Mouse (Mus musculus) neural tube, embryonic 12.5 days (tissue): Measurements from ENCODE around the gene Cdan1. TPM values are rescaled to one million over a fixed set of nuclear protein-coding genes. Genes with fewer than 3 reads are reported as not detected.

Experiments
- ATAC-seq: fragments of 200-750 bp; cut with Nextera tagmentation; 2 replicates; pipeline ENCODE4 v1.8.0; 2017; ENCODE audit warnings: low read depth, mild to moderate bottlenecking, moderate TSS enrichment, moderate library complexity; ENCODE audit not compliant: low FRiP score
- H3K27ac ChIP-seq: fragments of 300-500 bp; sonication (generic); 2 replicates; pipeline ENCODE4 v1.5.1; 2016
- H3K27me3 ChIP-seq: fragments of 300-500 bp; sonication (generic); replicated peaks from 2 replicates; pipeline ENCODE4 v1.6.1; 2016; ENCODE audit warnings: mild to moderate bottlenecking
- H3K36me3 ChIP-seq: fragments of 300-500 bp; sonication (generic); 2 replicates; pipeline ENCODE4 v1.6.1; 2016; ENCODE audit warnings: mild to moderate bottlenecking
- H3K4me1 ChIP-seq: fragments of 300-500 bp; sonication (generic); 2 replicates; pipeline ENCODE4 v1.6.1; 2016
- H3K4me2 ChIP-seq: fragments of 300-500 bp; sonication (generic); replicated peaks from 2 replicates; pipeline ENCODE4 v1.6.1; 2016; ENCODE audit warnings: mild to moderate bottlenecking
- H3K4me3 ChIP-seq: fragments of 300-500 bp; sonication (generic); 2 replicates; pipeline ENCODE4 v1.5.1; 2016
- H3K9ac ChIP-seq: fragments of 300-500 bp; sonication (generic); 2 replicates; pipeline ENCODE4 v1.6.1; 2016; ENCODE audit warnings: mild to moderate bottlenecking
- H3K9me3 ChIP-seq: fragments of 300-500 bp; sonication (generic); 2 replicates; pipeline ENCODE4 v1.6.1; 2016; ENCODE audit warnings: mild to moderate bottlenecking
- WGBS: fragments of 180-500 bp; shearing (Covaris S2); methylation state at CpG from one replicate; pipeline ENCODE4 v1.1.7; 2016; 5-methylcytosine and 5-hydroxymethylcytosine counted together
- polyA plus RNA-seq: library from polyadenylated mRNA; unstranded; fragments of >200 nt; fragmentation: Nextera tagmentation; extraction: Ambion mirVana; gene quantifications from 2 replicates; pipeline ENCODE4 v1.2.1, GENCODE M21; 2016

Gene Cdan1
- polyA plus RNA-seq, 1 experiment from 2014 or later: 9.7 TPM

DNA sequence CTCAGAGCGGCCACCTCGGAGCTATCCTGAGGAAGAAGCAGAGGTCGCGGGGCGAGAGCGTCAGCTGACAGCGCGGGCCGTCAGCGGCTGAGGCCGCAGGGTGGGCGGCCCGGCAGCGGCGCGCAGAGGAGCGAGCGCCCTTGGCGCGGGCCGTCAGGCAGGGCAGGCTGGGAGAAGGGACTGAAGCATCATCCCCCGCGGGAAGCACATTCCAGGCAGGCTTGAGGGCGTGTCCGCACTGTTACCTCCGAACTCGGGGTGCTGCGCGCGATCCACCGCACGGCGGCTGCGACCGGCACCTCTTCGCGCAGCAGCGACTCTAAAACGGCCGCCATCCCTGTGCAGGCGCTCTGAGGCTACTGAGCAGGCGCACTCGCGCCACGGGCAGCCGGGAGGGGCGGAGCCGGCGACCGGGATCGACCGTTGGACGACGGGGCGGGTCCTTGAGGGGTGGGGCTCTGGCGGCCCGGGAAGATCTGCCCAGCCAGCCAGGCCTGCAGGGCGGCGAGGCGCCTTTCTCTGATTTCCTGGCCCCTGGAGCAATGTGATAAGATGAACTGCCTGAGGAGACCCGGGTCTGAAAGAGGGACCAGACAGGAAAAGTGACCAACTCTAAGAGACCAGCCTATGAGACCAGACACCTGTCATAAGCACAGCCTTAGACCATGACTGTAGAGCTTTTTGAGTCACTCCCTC, 118.6 kb downstream of the Cdan1 start:
- Histone ChIP-seq H3K27me3 (no peaks in the 10 kb centered on the region), H3K9ac (peak overlapping the region; percentile 95), H3K36me3 (peaks cover 23% of the 10 kb centered on the region), H3K4me1 (peaks cover 29% of the 10 kb centered on the region), H3K9me3 (no peaks in the 10 kb centered on the region), H3K4me3 (peak overlapping the region; percentile 99), H3K4me2 (peak overlapping the region; percentile 99), H3K27ac (peak overlapping the region; percentile 82)
- ATAC-seq: peak; percentile 97
- under 1% methylated on average over 61 of the region's 61 CpGs for WGBS

DNA sequence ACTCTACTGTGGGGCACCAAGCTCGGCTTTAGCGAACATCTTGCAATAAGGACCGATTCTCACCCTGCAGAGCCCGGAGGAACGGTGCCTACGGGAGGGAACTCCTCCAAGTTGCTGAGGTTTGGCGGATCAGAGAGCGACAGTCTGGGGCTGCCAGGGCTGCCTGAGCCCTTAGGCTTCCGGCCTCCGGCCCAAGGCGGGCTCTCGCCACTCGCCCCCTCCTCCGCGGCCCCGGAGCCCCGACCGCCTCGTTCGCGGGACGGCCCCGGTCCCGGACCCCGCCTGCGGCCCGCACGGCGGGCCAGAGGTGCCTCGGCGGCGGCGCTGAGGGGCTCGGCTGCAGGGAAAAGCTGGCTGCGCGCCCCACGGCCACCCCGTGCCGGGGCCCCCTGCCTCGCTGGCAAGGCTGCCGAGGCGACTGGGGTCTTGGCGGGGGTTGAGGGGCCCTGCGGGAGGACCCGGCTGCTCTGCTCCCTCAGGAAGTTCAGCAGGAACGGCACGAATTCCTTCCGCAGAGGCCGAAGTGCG, 119.2 kb downstream of the Cdan1 start:
- under 1% methylated on average over 50 of the region's 50 CpGs for WGBS
- Histone ChIP-seq H3K36me3 (peaks cover 29% of the 10 kb centered on the region), H3K27me3 (no peaks in the 10 kb centered on the region), H3K27ac (peak overlapping the region; percentile 82), H3K9me3 (no peaks in the 10 kb centered on the region), H3K9ac (peak overlapping the region; percentile 95), H3K4me2 (peak overlapping the region; percentile 99), H3K4me3 (peak overlapping the region; percentile 99), H3K4me1 (peaks cover 29% of the 10 kb centered on the region)
- peak; percentile 51 for ATAC-seq

DNA sequence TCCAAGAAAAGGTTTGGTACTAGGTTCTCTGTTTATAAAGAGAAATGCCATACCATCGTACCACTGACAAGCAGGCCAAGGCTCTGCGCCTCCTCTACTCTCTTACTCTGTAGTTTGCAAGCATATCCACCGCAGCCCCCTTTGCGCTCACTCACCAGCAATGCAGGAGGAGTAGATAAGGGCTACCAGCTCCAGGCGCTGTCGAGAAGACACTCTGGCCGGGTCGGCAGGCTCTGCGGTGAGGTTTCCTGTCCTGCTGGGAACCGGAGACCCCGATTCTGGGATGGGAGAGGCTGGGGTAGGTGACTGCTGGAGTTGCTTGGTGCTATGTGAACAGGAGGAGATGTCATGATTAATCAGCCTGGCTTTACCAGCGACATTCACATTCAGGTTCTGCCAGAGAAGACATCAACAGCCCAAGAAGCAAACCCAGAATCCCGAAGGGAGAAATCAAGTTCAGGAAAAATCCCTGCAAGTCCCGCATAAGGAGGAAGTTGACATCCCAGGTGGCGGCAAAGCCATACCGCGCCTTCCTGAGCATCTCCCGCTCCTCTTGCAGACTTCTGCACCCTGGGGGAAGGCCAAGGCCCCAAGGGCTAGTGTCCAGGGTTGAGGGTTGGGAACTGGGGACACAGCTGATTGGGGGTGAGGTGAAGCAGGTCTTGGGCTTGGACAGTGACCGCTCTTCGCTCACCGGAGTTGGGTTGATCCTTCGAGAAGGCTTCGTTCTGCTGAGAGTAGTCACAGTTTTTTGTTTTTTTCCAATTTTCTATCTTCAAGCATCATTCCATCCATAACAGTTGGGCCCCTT, 119.9 kb downstream of the Cdan1 start:
- Histone ChIP-seq H3K4me3 (peak overlapping the region; percentile 99), H3K9ac (peak overlapping the region; percentile 95), H3K27ac (no peak overlapping the region), H3K4me1 (peaks cover 29% of the 10 kb centered on the region), H3K9me3 (no peaks in the 10 kb centered on the region), H3K36me3 (peaks cover 36% of the 10 kb centered on the region), H3K27me3 (no peaks in the 10 kb centered on the region), H3K4me2 (peak overlapping the region; percentile 99)
- 11% methylated on average over 23 of the region's 23 CpGs for WGBS
- no peak for ATAC-seq

DNA sequence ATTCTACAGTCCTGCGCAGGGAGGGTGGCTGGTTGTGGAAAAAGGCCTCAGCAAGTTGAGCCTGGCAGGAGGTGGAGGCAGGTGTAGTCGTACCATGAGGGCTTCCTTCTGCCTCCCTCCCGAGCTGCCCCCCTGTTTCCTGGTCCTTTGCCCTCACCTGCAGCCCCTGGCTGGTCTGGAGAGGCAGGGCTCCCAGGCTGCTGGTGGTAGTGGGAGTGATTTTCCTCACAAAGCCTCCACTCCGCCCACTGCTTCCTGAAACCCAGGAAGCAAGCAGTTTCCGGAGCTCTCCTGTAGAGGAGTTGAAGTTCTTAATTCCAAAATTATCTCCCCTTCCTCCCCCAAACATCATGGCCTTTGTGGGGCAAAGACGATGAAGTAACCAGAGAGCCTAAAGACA, 125.8 kb downstream of the Cdan1 start:
- H3K36me3 ChIP-seq: peaks cover 89% of the 10 kb centered on the region
- peaks cover 9% of the 10 kb centered on the region for H3K4me1 ChIP-seq
- no peak overlapping the region for H3K9ac ChIP-seq
- 85% methylated on average over 6 of the region's 6 CpGs for WGBS
- H3K27me3 ChIP-seq: no peaks in the 10 kb centered on the region
- no peak overlapping the region for H3K4me3 ChIP-seq
- no peak for ATAC-seq
- H3K9me3 ChIP-seq: no peaks in the 10 kb centered on the region
- no peak overlapping the region for H3K4me2 ChIP-seq
- H3K27ac ChIP-seq: no peak overlapping the region

DNA sequence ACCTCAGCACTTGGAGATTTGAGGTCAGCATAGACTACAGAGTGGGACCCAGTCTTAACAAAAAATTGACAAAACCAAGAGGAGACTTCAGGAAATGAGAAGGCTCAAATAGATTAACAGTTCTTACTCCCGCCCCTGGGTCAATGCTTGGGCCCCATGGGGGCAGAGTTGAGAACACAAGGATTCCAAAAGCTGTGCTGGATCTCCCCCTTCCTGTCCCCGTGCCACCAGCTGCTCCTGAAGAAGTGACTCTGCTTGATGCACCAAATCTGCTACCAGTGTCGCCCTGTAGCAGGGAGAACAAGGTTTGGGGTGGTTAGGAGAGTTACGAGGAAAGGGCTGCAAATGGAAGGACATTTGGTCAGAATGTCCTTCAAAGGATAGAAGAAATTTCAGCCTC, 126.3 kb downstream of the Cdan1 start:
- no peak for ATAC-seq
- Histone ChIP-seq H3K27me3 (no peaks in the 10 kb centered on the region), H3K4me3 (no peak overlapping the region), H3K4me1 (peaks cover 4% of the 10 kb centered on the region), H3K27ac (no peak overlapping the region), H3K36me3 (peaks cover 93% of the 10 kb centered on the region), H3K4me2 (no peak overlapping the region), H3K9me3 (no peaks in the 10 kb centered on the region), H3K9ac (no peak overlapping the region)
- WGBS: 78% methylated on average over 4 of the region's 4 CpGs

DNA sequence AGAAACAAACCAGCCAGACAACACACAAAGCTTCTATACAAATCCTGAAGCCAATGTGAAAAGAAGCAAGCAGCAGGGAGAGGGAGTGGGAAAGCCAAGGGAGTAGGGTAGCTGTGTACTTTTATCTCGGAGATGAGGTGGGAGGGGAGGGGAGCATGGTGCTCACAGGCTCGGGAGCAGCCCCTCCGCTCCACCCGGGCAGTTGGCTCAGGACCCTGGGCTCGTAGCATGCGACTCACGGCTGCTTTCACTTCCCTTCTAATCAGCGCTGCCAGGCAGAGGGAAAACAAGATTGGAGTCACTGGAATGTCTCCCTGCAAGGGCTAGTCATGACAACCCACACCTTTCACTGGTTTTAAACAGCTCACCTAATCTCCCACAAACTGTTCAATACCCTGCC, 127.4 kb downstream of the Cdan1 start:
- Histone ChIP-seq H3K9ac (no peak overlapping the region), H3K4me3 (no peak overlapping the region), H3K27me3 (no peaks in the 10 kb centered on the region), H3K9me3 (no peaks in the 10 kb centered on the region), H3K27ac (no peak overlapping the region), H3K4me1 (no peaks in the 10 kb centered on the region), H3K36me3 (peaks cover 93% of the 10 kb centered on the region), H3K4me2 (no peak overlapping the region)
- 88% methylated on average over 8 of the region's 8 CpGs for WGBS
- ATAC-seq: no peak

DNA sequence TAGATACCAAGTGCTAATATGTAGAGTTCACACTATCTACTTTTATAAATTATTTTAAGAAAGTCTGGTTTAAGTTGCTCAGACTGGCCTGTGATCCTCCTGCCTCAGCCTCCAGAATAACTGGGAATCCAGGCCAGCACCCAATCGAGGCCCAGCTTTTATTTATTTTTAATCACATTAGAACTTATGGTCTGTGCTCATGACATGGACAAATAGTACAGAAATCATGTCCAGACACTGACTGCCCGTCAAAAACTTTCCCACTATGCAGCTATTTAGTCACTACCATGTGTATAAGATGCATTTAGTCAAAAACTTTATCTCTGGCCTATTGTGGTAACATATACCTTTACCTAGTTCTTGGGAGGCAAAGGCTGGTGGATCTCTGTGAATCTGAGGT, 128.0 kb downstream of the Cdan1 start:
- Histone ChIP-seq H3K36me3 (peaks cover 93% of the 10 kb centered on the region), H3K9me3 (no peaks in the 10 kb centered on the region), H3K9ac (no peak overlapping the region), H3K4me2 (no peak overlapping the region), H3K4me1 (no peaks in the 10 kb centered on the region), H3K4me3 (no peak overlapping the region), H3K27me3 (no peaks in the 10 kb centered on the region), H3K27ac (no peak overlapping the region)
- no peak for ATAC-seq
- WGBS: 93% methylated on average over 2 of the region's 2 CpGs

DNA sequence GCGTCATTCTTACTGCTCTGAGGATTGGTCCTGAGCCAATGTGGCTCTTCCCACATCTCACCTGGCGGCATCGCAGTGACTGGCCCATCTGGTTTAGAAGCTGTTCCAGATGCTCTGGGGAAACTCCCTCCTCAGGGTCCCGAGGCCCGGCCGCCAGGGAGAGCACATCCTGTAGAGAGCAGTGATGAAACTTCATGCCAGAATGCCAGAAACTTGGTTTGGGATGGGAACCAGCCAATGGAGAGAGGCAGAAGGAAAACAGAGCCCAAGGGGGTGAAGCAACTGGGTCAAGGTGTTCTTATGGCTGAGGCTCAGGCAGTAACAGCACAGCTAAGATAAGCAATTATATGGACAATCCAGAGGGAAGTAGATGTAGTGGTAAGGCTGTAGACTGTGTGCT, 129.1 kb downstream of the Cdan1 start:
- Histone ChIP-seq H3K9me3 (no peaks in the 10 kb centered on the region), H3K9ac (no peak overlapping the region), H3K27ac (no peak overlapping the region), H3K4me2 (no peak overlapping the region), H3K4me3 (no peak overlapping the region), H3K36me3 (peaks cover 91% of the 10 kb centered on the region), H3K27me3 (no peaks in the 10 kb centered on the region), H3K4me1 (no peaks in the 10 kb centered on the region)
- whole genome bisulfite sequencing: 91% methylated on average over 6 of the region's 6 CpGs
- ATAC-seq: no peak

DNA sequence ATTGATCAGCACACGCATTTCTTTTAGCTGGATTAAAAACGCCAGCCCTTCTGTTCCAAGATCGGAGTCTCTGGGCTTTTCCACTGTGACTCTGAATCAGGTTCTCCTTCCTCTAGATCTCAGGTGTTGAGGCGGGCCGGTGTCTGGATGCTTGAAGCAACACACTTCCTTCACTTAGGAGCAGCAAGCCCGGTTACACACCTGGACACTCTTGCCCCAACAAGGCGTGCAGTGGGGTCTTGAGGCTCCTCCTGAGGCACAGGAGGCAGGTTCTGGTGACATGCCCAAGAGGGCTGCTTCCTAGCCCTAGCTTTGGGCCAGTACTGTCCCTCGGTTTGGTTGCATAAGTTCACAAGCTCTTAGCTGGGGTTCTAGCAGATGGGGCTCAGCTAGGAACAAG, 131.4 kb downstream of the Cdan1 start:
- WGBS: 93% methylated on average over 8 of the region's 8 CpGs
- no peak overlapping the region for H3K27ac ChIP-seq
- no peak overlapping the region for H3K9ac ChIP-seq
- H3K27me3 ChIP-seq: no peaks in the 10 kb centered on the region
- peaks cover 87% of the 10 kb centered on the region for H3K36me3 ChIP-seq
- no peak overlapping the region for H3K4me2 ChIP-seq
- no peak for ATAC-seq
- no peak overlapping the region for H3K4me3 ChIP-seq
- H3K4me1 ChIP-seq: no peaks in the 10 kb centered on the region
- no peaks in the 10 kb centered on the region for H3K9me3 ChIP-seq

DNA sequence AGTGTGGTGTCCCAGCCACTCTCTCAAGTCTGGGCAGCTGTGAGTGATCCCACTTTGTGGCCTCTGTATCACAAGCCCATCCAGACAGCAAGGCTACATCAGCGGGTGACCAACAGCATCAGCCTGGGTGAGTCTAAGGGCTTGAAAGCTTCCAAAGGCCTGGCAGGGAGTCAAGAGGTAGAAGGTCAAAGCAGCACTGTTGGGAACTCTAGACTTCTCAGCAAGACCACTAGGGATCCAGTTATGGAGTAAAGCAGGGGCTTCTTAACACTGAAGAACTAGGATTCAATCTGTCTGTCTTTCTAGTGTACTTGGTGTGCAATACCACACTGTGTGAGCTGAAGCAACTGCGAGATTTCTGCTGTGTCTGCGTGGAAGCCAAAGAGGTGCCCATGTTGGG, 136.5 kb downstream of the Cdan1 start:
- H3K9me3 ChIP-seq: no peaks in the 10 kb centered on the region
- peaks cover 58% of the 10 kb centered on the region for H3K36me3 ChIP-seq
- WGBS: 91% methylated on average over 3 of the region's 3 CpGs

DNA sequence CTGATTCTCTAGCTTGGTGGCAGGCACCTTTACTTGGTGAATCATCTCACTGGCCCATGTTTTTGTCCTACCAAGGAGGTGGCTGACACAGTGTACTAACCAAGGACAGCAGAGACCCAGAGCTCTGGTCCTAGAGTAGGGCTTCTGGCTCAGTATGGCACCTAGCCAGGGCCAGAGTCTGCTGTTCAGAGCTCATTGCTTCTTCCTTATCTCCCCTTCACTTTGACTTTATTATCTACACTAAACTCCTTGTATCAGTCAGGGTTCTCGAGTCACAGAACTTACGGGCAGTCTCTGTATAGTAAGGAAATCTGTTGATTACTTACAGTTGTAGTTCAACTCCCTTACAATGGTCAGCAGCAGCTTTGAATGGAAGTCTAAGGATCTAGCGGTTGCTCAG, 139.0 kb downstream of the Cdan1 start:
- H3K9me3 ChIP-seq: no peaks in the 10 kb centered on the region
- no peaks in the 10 kb centered on the region for H3K27me3 ChIP-seq
- no peak for ATAC-seq
- no peak overlapping the region for H3K9ac ChIP-seq
- no peak overlapping the region for H3K27ac ChIP-seq
- no peaks in the 10 kb centered on the region for H3K4me1 ChIP-seq
- WGBS: 92% methylated on average over 3 of the region's 3 CpGs
- H3K4me3 ChIP-seq: no peak overlapping the region
- H3K4me2 ChIP-seq: no peak overlapping the region
- peaks cover 35% of the 10 kb centered on the region for H3K36me3 ChIP-seq

More for the DNA sequence above, 136.5 kb downstream of the Cdan1 start:
- no peak for ATAC-seq
- Histone ChIP-seq H3K27me3 (no peaks in the 10 kb centered on the region), H3K4me1 (no peaks in the 10 kb centered on the region), H3K4me3 (no peak overlapping the region), H3K4me2 (no peak overlapping the region), H3K9ac (no peak overlapping the region), H3K27ac (no peak overlapping the region)

DNA sequence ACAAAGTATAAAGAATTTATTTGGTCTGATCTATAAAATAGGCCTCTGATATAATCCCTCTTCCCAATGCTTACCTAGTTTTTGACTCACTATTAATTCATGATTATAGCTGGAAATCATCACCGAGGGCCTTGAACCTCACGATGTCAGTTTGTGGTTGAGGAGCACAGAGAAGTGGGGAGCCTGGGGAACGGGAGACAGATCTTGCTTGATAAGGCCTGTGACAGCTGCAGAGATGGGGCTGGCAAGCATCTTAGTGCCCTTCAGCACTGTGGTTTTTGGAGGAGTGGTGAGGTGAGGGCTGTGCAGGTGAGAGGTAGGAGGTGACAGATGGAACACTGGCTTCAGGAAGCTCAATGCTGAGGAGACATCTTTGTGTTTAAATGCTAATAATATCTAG, 139.8 kb downstream of the Cdan1 start:
- Histone ChIP-seq H3K27me3 (no peaks in the 10 kb centered on the region), H3K9me3 (no peaks in the 10 kb centered on the region), H3K27ac (no peak overlapping the region), H3K4me1 (no peaks in the 10 kb centered on the region), H3K4me2 (no peak overlapping the region), H3K4me3 (no peak overlapping the region), H3K9ac (no peak overlapping the region), H3K36me3 (peaks cover 39% of the 10 kb centered on the region)
- 88% methylated on average over 3 of the region's 3 CpGs for WGBS
- no peak for ATAC-seq
